Mouse (Mus musculus): ENCODE data around the gene Tbxa2r.

Tbxa2r gene

DNA sequence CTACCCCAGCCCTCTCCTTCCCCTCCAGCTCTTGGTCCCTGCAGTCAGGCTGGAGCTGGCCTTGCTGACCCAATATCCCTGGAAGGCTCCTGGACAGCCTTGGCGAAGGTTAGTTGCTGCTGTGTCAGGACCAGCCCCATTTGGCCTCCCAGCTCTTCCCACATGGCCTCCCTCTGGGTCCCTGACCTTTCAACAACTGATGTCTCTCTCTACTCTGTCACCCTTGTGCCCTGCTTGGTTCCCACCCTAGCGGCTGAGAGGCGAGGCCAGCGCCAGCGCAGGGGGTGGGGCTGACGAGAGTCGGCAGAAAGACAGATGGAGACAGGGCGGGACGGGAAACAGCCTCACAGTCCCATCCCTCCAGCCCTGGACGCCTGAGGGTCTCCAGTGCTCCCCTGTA lies at the start of gene Tbxa2r:
Tbxa2r (plus strand) TSS at position 346 of the 400 bp plus-strand sequence.
- peak; percentile 37 for DNase-seq (ENCODE audit: low read depth, low spot score)
- H3K27me3 ChIP-seq (ENCODE audit: control insufficient read depth, insufficient read depth, low read length, poor library complexity, severe bottlenecking), result no peaks in the 10 kb centered on the region
- H3K36me3 ChIP-seq (ENCODE audit: control insufficient read depth, insufficient read depth, low read length, poor library complexity, severe bottlenecking), result peaks cover 15% of the 10 kb centered on the region

DNA sequence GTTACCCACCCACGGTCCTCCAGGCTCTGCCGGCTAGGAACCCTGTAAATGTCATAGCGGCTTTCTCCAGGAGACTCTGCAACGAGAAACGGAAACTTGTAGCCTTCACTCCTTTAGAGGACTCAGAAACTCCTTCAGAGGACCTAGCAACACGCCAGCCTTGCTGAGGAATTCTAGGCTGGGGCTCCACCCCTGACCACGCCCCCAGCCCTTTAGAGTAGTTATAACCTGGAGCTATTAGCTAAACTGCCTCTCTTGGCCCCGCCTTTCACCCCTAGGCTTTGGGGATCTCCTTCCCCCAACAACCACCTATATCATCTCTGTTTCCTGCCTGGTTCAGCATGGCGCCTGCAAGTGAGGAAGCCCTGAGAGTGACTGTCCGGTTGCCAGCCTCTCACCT lies 49.0 kb upstream of the Tbxa2r start:
- no peaks in the 10 kb centered on the region for H3K27me3 ChIP-seq (ENCODE audit: control insufficient read depth, insufficient read depth, low read length, poor library complexity, severe bottlenecking)
- no peaks in the 10 kb centered on the region for H3K36me3 ChIP-seq (ENCODE audit: control insufficient read depth, insufficient read depth, low read length, poor library complexity, severe bottlenecking)
- DNase-seq (ENCODE audit: low read depth, low spot score), result no peak

DNA sequence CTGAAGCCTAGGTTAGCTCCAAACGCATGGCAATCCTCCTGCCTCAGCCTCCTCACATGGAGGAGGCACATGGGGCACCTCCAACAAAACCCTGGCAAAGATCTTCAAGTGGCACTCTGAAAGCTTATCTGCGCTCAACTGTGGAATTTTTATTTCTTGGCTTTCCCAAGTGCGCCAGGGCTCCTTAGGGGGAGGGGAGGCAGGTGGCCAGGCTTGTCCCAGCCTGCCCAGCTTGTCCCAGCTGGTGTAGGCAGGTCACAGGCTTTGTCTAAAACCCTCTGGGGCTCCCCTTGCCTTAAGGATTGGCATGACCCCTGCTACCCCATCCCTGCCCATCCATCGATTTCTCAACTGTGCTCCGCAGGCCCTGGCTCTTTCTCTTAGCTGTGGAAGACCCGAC lies 44.3 kb upstream of the Tbxa2r start:
- Histone ChIP-seq H3K36me3 (ENCODE audit: control insufficient read depth, insufficient read depth, low read length, poor library complexity, severe bottlenecking) (no peaks in the 10 kb centered on the region), H3K27me3 (ENCODE audit: control insufficient read depth, insufficient read depth, low read length, poor library complexity, severe bottlenecking) (no peaks in the 10 kb centered on the region)
- no peak for DNase-seq (ENCODE audit: low read depth, low spot score)

DNA sequence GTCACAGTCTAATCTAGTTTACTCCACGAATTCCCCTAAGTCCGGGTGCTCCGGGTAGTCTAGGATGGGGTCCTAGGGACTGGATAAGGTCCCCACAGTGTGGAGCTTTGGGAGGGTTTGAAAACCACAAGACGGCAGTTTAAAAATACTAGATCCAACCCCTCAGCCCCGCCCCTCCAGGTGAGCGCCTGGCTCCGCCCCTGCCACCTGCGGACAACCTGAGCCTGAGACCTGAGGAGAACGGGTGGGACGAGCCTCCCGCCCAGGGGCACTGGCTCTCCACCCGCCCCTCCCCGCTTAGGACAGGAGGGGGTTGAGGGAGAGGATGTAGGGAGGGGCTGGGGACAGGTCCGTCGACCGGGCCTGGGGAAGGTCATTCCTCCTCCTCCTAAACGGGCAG lies 43.8 kb upstream of the Tbxa2r start:
- DNase-seq (ENCODE audit: low read depth, low spot score), result no peak
- no peaks in the 10 kb centered on the region for H3K27me3 ChIP-seq (ENCODE audit: control insufficient read depth, insufficient read depth, low read length, poor library complexity, severe bottlenecking)
- H3K36me3 ChIP-seq (ENCODE audit: control insufficient read depth, insufficient read depth, low read length, poor library complexity, severe bottlenecking), result no peaks in the 10 kb centered on the region

DNA sequence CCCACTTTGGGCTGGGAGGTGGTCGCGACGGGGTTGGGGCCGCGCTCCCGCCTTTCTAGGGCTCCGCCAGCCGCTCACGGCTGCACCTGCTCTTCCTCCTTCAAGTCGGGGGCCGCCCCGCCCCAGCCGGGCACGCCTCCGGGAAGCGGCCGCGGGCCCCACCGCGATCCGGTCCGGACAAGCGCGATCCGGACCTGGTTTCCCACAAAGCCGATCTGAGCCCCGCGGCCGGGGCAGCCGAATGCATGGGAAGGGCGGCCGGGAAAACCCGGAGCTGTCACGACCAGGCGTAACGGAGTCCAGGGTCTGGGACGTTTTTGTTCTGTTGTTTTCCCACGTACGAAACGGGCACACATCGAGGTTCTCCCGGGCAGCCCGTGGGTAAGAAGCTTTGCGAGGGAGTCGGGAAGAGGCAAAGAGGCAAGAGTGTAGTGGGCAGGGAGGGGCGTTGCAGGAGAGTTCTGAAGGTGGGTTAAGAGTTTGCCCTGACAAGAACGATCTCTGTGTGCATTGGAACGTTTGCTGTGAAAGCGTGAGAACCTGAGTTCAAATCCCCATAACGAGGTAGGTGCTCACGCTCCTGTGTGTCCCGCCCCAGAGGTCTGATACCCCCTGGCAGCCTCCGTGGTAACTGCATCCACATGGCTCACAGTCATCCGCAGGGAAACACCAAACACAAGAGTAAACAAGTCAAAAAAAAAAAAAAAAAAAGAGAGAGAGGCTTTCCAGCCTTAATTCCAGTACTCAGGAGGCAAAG lies 42.7 kb upstream of the Tbxa2r start:
- Histone ChIP-seq H3K27me3 (ENCODE audit: control insufficient read depth, insufficient read depth, low read length, poor library complexity, severe bottlenecking) (no peaks in the 10 kb centered on the region), H3K36me3 (ENCODE audit: control insufficient read depth, insufficient read depth, low read length, poor library complexity, severe bottlenecking) (no peaks in the 10 kb centered on the region)
- DNase-seq (ENCODE audit: low read depth, low spot score), result peak; percentile 92

DNA sequence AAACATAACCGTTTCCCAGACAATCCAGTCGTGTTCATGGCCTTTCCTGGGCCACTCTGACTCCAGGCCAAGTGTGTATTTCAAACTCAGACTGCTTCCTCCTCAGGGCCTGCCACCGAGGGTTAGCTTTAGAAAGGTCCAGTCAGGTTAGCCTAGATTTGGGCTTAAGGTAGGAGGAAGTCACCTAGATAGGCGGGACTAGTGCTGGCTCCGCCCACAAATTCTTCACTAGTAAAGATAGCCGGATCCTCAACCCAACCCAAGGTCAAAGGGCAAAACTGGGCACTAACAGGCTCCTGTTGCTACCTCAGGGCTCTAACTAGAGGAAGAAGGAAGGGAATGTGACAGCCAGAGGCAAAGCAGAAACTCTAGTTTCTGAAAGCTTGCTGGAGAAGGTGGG lies 41.9 kb upstream of the Tbxa2r start:
- peak; percentile 61 for DNase-seq (ENCODE audit: low read depth, low spot score)
- no peaks in the 10 kb centered on the region for H3K36me3 ChIP-seq (ENCODE audit: control insufficient read depth, insufficient read depth, low read length, poor library complexity, severe bottlenecking)
- no peaks in the 10 kb centered on the region for H3K27me3 ChIP-seq (ENCODE audit: control insufficient read depth, insufficient read depth, low read length, poor library complexity, severe bottlenecking)

DNA sequence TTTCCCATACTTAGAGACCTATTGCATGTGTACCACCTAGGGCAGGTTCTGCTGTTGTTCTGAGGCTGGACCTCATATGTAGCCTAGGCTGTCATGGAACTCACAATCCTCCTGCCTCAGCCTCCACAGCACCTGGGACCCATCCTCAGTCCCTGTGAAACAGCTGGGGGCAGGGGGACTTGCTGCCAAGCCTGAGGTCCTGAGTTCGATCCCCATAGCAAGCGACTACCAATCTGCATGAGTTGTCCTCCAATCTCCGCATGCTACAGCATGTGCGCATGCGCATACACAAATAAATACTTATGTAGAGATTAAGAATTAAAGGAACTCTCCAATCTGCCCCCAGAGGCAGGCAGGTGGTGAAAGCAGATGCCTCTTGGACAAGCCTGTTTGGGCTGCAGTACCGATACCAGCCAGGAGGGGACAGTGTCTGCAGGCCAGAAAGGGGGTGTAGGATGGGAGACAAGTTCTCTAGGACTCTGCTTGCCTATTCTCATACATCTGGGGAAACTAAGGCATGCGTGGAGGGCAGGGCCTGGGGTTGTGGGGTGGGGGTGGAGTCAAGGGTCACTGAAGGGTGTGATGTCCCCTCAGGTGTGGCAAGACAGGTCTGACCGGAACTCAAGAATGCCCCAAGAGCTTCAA lies 40.9 kb upstream of the Tbxa2r start:
- peak; percentile 85 for DNase-seq (ENCODE audit: low read depth, low spot score)
- no peaks in the 10 kb centered on the region for H3K27me3 ChIP-seq (ENCODE audit: control insufficient read depth, insufficient read depth, low read length, poor library complexity, severe bottlenecking)
- H3K36me3 ChIP-seq (ENCODE audit: control insufficient read depth, insufficient read depth, low read length, poor library complexity, severe bottlenecking), result no peaks in the 10 kb centered on the region

DNA sequence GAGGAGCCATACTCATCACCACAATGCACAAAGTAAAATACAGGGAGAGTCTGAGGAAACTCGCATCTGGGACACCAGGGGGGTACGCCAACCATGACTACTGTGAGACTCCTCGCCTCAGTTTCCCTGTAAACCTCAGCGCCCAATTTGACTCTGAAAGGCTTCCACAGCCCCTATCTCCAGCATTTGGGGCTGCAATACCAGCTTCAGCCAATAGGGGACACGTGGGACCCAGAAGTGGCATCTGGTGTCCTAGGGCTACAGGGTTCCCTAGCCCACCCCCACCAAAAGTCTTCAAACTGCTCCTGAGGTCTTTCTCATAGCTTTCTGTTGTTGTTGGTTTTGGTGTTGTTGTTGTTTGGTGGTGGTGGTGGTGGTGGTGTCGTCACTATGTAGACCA lies 39.9 kb upstream of the Tbxa2r start:
- DNase-seq (ENCODE audit: low read depth, low spot score), result peak; percentile 66
- Histone ChIP-seq H3K27me3 (ENCODE audit: control insufficient read depth, insufficient read depth, low read length, poor library complexity, severe bottlenecking) (no peaks in the 10 kb centered on the region), H3K36me3 (ENCODE audit: control insufficient read depth, insufficient read depth, low read length, poor library complexity, severe bottlenecking) (no peaks in the 10 kb centered on the region)

DNA sequence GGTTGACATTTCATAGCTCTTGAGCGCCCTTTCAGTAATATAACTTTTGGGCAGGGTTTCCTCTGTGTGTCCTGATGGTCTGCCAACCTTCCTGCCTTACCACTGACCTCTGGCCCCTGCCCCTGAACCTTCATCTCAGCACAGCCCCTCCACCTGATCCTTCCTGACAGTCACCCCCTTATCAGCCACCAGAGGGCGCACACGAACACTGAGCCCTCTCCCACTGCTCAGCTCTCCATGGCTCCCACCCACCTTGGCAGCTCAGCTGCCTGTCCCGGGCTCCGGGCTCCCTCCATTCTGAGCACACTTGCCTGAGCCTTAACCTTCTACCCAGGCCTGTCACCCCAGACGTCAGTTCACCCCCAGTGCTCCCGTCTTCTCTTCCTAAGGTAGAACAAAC lies 39.3 kb upstream of the Tbxa2r start:
- H3K27me3 ChIP-seq (ENCODE audit: control insufficient read depth, insufficient read depth, low read length, poor library complexity, severe bottlenecking), result no peaks in the 10 kb centered on the region
- peak; percentile 84 for DNase-seq (ENCODE audit: low read depth, low spot score)

DNA sequence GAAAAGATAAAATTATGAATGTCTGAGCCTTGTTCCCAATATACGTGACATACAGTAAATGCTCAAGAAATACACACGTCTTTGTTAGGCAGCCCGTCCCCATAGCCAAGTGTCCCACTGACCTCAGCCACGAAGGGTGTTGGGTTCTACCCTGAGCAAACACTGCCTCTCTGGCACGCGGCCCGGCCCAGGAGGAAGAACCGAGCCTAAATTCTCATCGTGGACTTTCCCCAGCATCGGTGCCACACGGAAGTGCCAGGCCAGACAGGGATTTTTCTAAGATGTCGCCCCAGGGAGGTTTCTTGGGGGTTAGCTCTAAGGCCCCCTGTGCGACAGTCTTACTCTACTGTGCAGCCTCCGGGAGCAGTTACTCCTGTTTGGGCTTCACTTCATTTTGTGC lies 38.7 kb upstream of the Tbxa2r start:
- DNase-seq (ENCODE audit: low read depth, low spot score), result no peak
- Histone ChIP-seq H3K27me3 (ENCODE audit: control insufficient read depth, insufficient read depth, low read length, poor library complexity, severe bottlenecking) (no peaks in the 10 kb centered on the region), H3K36me3 (ENCODE audit: control insufficient read depth, insufficient read depth, low read length, poor library complexity, severe bottlenecking) (no peaks in the 10 kb centered on the region)

More for the DNA sequence above, 39.3 kb upstream of the Tbxa2r start:
- H3K36me3 ChIP-seq (ENCODE audit: control insufficient read depth, insufficient read depth, low read length, poor library complexity, severe bottlenecking), result no peaks in the 10 kb centered on the region

DNA sequence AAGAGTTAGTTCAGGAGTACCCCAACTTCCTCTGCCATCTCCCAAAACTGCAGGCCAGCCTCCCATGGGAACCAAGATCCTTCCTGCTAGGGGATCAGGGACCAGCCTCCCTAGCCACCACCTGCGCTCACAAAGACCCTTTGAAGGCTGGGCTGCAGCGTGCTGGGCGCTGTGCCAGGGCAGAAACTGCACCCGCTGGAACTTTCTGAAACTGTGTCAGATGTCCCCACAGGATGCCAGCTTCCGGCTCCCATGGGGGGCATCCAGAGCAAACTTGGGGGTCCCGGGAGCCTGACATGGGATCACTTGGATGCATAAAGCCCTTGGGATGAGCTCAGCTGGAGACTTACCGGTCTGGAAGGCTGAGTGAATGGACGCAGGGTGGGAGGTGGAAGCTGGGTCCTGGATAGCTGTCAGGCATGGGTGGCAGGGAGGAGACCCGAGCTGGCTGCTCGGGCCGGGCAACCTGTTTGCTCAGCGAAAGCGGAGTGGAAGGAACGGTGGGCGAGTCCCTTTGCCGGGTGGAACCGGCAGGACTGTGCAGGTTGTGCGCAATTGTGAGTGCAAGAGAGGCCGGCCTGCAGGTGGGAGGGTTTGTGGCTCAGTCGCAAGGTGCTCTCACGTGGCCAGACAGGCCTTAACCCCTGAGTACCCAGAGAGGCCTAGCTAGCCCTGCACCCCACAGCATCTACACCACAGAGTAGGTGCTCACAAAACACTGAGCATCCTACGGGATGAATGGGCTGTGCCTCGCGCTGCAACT lies 37.7 kb upstream of the Tbxa2r start:
- Histone ChIP-seq H3K36me3 (ENCODE audit: control insufficient read depth, insufficient read depth, low read length, poor library complexity, severe bottlenecking) (no peaks in the 10 kb centered on the region), H3K27me3 (ENCODE audit: control insufficient read depth, insufficient read depth, low read length, poor library complexity, severe bottlenecking) (no peaks in the 10 kb centered on the region)
- peak; percentile 46 for DNase-seq (ENCODE audit: low read depth, low spot score)

DNA sequence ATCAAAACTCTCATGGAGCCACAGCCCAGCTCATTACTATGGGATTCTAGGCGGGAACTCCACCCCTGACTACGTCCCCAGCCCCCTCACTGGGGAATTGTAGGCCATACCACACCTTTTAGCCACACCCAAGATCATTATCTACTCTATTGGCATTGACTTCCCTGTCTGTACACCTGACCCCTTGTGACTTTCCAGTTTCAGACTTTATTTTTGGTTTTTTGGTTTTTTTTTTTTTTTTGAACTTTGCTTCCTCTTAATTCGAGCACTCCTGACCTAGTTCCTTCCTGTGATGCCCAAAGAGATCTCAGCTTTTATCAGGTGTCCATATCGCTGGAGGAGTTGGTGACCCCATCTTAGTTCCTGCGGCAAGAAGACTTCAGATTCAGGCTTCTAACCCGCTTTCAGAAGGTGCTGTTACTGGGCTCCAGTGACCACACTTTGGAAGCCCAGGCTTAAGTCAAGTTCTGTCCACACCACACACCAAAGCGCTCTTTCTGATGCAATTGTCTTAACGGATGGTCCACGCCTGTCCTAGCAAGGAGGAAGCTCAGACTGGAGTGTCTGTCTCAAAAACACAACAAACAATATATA lies 36.9 kb upstream of the Tbxa2r start, which contains the start of gene Tjp3:
Tjp3 (minus strand) TSS at position 71 of the 594 bp plus-strand sequence.
- H3K36me3 ChIP-seq (ENCODE audit: control insufficient read depth, insufficient read depth, low read length, poor library complexity, severe bottlenecking), result no peaks in the 10 kb centered on the region
- H3K27me3 ChIP-seq (ENCODE audit: control insufficient read depth, insufficient read depth, low read length, poor library complexity, severe bottlenecking), result no peaks in the 10 kb centered on the region
- DNase-seq (ENCODE audit: low read depth, low spot score), result peak; percentile 65

DNA sequence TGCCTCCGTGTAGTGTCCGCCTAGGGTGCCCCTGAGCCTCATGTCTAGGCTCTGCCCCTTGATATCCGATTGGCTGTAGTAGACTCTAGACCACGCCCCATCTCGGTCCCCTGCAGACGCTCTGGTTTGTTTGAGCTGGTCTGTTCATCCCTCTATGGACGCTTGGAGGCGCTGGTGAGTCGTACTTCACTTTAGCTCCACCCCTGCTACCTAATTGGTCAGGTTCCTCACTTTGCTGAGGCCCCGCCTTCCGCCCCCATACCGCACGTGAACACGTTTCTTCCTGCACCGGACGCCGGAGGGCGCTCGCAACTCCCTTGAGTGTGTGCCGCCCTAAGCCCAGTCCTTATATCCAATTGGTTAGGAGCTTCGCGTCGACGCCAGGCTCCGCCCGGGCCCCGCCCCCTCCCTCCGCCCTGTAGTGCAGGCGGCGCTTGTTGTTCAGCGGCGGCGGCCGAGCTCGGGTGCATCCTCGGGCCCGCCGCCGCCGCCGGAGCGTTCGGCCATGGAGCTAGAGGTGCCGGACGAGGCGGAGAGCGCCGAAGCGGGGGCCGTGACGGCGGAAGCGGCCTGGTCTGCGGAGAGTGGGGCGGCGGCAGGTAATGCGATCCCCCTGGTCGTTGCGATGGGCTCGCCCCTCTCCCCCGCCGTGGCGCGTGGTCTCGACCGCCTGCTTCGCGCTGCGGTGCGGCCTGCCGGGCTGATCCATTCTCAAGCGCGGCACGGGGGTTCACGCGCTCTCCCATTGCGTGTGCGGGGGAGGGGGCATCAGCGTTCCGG lies 35.8 kb upstream of the Tbxa2r start, which contains the start of gene Pip5k1c:
Pip5k1c (plus strand) TSS at position 410 of the 780 bp plus-strand sequence.
- Histone ChIP-seq H3K36me3 (ENCODE audit: control insufficient read depth, insufficient read depth, low read length, poor library complexity, severe bottlenecking) (no peaks in the 10 kb centered on the region), H3K27me3 (ENCODE audit: control insufficient read depth, insufficient read depth, low read length, poor library complexity, severe bottlenecking) (no peaks in the 10 kb centered on the region)
- peak; percentile 100 for DNase-seq (ENCODE audit: low read depth, low spot score)
